Mouse (Mus musculus) kidney, embryonic 14.5 days (tissue): ENCODE results near the gene Mn1. TPM values are rescaled to one million over a fixed set of nuclear protein-coding genes. Genes with fewer than 3 reads are reported as not detected.

Source experiments
- ATAC-seq: fragments of 200-750 bp; cut with Nextera tagmentation; 2 replicates; pipeline ENCODE4 v1.8.0; 2017; ENCODE audit warnings: moderate number of reproducible peaks, mild to moderate bottlenecking, moderate TSS enrichment, moderate library complexity; ENCODE audit not compliant: low FRiP score, low TSS enrichment
- H3K27ac ChIP-seq: fragments of 300-500 bp; sonication (generic); 2 replicates; pipeline ENCODE4 v1.5.1; 2014; ENCODE audit warnings: low read depth, mild to moderate bottlenecking, low read length, moderate library complexity, mixed read lengths
- H3K27me3 ChIP-seq: fragments of 300-500 bp; sonication (generic); 2 replicates; pipeline ENCODE4 v1.6.1; 2014; ENCODE audit warnings: mild to moderate bottlenecking, low read length; ENCODE audit not compliant: control insufficient read depth, insufficient read depth
- H3K36me3 ChIP-seq: fragments of 300-500 bp; sonication (generic); 2 replicates; pipeline ENCODE4 v1.6.1; 2014; ENCODE audit warnings: low read length, mixed read lengths; ENCODE audit not compliant: control insufficient read depth, insufficient read depth
- H3K4me1 ChIP-seq: fragments of 300-500 bp; sonication (generic); 2 replicates; pipeline ENCODE4 v1.6.1; 2014; ENCODE audit warnings: low read length, mixed read lengths; ENCODE audit not compliant: control insufficient read depth, insufficient read depth
- H3K4me2 ChIP-seq: fragments of 300-500 bp; sonication (generic); replicated peaks from 2 replicates; pipeline ENCODE4 v1.6.1; 2014; ENCODE audit warnings: low read depth, mild to moderate bottlenecking, low read length
- H3K4me3 ChIP-seq: fragments of 300-500 bp; sonication (generic); 2 replicates; pipeline ENCODE4 v1.5.1; 2014; ENCODE audit warnings: mild to moderate bottlenecking, low read length
- H3K9ac ChIP-seq: fragments of 300-500 bp; sonication (generic); 2 replicates; pipeline ENCODE4 v1.6.1; 2014; ENCODE audit warnings: low read depth, mild to moderate bottlenecking, low read length, moderate library complexity
- H3K9me3 ChIP-seq: fragments of 300-500 bp; sonication (generic); 2 replicates; pipeline ENCODE4 v1.6.1; 2016; ENCODE audit warnings: low read length; ENCODE audit not compliant: control insufficient read depth
- WGBS: fragments of 180-500 bp; shearing (Covaris S2); extraction: QIAGEN DNeasy Blood & Tissue Kit; methylation state at CpG from one replicate; pipeline ENCODE4 v1.1.7; 2014; 5-methylcytosine and 5-hydroxymethylcytosine counted together
- polyA plus RNA-seq: library from polyadenylated mRNA; unstranded; fragments of >200 nt; fragmentation: Nextera tagmentation; extraction: Ambion mirVana; gene quantifications from 2 replicates; pipeline ENCODE4 v1.2.1, GENCODE M21; 2014

Gene Mn1
- polyA plus RNA-seq, 1 experiment from 2014 or later: 6.9 TPM

DNA sequence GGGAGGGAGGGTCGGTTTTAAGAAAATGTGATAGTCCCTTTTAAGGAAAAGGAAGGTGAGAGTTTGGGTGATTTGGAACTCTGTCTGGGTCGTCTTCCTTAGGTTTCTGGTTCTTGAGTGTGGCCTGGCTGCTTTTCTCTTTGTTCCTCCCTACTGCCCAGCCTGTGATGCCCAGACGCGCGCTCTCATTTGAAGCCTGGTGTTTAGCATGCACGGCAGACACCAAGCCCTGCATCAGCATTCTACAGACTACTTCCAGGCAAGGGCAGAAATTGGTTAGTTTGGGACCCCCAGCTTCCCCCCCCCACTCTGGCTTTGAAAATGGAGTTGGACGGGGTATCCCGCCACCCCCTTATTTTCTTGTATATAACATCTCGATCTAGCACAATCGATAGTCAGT is 5.8 kb downstream of the Mn1 start:
- ATAC-seq: no peak
- H3K4me2 ChIP-seq: peak overlapping the region; percentile 12; the same call in 1 of the 2 replicates
- no peak overlapping the region for H3K4me3 ChIP-seq
- no peak overlapping the region for H3K9ac ChIP-seq
- no peak overlapping the region for H3K27ac ChIP-seq
- WGBS: 82% methylated on average over 10 of the region's 10 CpGs
- H3K4me1 ChIP-seq: peaks cover 47% of the 10 kb centered on the region
- H3K36me3 ChIP-seq: peaks cover 11% of the 10 kb centered on the region; the same call in 1 of the 2 replicates
- H3K9me3 ChIP-seq: no peaks in the 10 kb centered on the region
- peaks cover 57% of the 10 kb centered on the region for H3K27me3 ChIP-seq

DNA sequence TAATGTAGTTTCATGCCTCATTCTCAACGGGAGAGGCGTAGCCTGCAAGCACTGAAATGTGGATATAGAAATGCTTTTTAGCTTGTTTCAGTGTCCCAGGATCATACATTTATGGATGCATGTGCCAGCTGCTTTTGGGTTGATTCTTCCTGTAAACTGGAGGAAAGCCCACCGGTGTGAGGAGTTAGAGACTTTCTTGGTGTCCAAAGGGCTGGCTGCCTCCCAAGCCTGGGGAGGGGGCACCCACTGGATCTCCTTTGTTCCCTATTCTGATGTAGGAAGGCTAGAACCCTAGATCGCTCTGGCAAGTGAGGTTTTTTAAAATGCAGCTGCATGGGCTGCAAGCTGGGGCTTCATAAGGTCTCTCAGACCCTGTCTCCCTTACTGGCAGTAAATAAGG is 6.5 kb downstream of the Mn1 start:
- peaks cover 48% of the 10 kb centered on the region for H3K4me1 ChIP-seq
- peaks cover 56% of the 10 kb centered on the region for H3K27me3 ChIP-seq
- H3K36me3 ChIP-seq: peaks cover 11% of the 10 kb centered on the region; the same call in 1 of the 2 replicates
- 0 out of 2 replicates have a peak overlapping the region, but pooled peaks have one; percentile 31 for H3K9ac ChIP-seq
- H3K9me3 ChIP-seq: no peaks in the 10 kb centered on the region
- ATAC-seq: no peak
- H3K4me3 ChIP-seq: peak overlapping the region; percentile 9; the same call in 1 of the 2 replicates
- no peak overlapping the region for H3K27ac ChIP-seq
- peak overlapping the region; percentile 27; the same call in 1 of the 2 replicates for H3K4me2 ChIP-seq
- WGBS: 67% methylated on average over 4 of the region's 4 CpGs

DNA sequence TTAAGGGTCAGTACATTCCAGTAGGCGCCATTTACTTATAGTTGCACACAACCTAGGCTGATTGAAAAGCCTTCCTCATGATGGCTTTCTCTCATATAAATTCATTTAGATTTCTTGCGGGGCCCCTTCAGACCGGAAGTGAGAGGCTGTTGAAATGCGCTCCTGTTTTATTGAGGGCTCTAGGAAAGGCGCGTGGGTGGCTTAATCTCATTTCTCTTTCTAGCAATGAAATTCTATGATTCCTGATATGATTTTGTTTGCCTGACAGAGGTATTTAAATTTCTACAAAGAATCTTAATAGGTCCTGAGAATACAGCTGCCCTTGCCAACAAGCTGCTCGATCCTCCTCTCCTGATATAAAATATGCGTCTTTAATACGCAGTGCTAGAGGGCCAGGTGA is 8.7 kb downstream of the Mn1 start:
- Histone ChIP-seq H3K27me3 (peaks cover 34% of the 10 kb centered on the region), H3K9ac (no peak overlapping the region), H3K9me3 (no peaks in the 10 kb centered on the region), H3K4me1 (peaks cover 28% of the 10 kb centered on the region), H3K4me2 (no peak overlapping the region), H3K36me3 (peaks cover 10% of the 10 kb centered on the region; the same call in 1 of the 2 replicates), H3K27ac (no peak overlapping the region), H3K4me3 (no peak overlapping the region)
- WGBS: 89% methylated on average over 9 of the region's 9 CpGs
- no peak for ATAC-seq

GRCm38 (mm10) chr5:111426249-111426648 is 9.1 kb downstream of the Mn1 start:
- H3K9ac ChIP-seq: no peak overlapping the region
- no peak overlapping the region for H3K4me2 ChIP-seq
- peaks cover 30% of the 10 kb centered on the region for H3K27me3 ChIP-seq
- no peaks in the 10 kb centered on the region for H3K9me3 ChIP-seq
- WGBS: 78% methylated on average over 5 of the region's 5 CpGs
- ATAC-seq: no peak
- no peak overlapping the region for H3K4me3 ChIP-seq
- H3K4me1 ChIP-seq: peaks cover 30% of the 10 kb centered on the region
- peaks cover 6% of the 10 kb centered on the region; the same call in 1 of the 2 replicates for H3K36me3 ChIP-seq
- H3K27ac ChIP-seq: no peak overlapping the region

- H3K9me3 ChIP-seq: no peaks in the 10 kb centered on the region
- H3K4me3 ChIP-seq: no peak overlapping the region
- WGBS: 87% methylated on average over 6 of the region's 6 CpGs
- no peaks in the 10 kb centered on the region; the same call in 1 of the 2 replicates for H3K36me3 ChIP-seq
- H3K4me2 ChIP-seq: no peak overlapping the region
- no peak for ATAC-seq
- peaks cover 27% of the 10 kb centered on the region for H3K27me3 ChIP-seq
- H3K9ac ChIP-seq: no peak overlapping the region
- peaks cover 37% of the 10 kb centered on the region for H3K4me1 ChIP-seq
- H3K27ac ChIP-seq: no peak overlapping the region
These were observed 11.7 kb downstream of the Mn1 start for GRCm38 (mm10) chr5:111428882-111429281.

DNA sequence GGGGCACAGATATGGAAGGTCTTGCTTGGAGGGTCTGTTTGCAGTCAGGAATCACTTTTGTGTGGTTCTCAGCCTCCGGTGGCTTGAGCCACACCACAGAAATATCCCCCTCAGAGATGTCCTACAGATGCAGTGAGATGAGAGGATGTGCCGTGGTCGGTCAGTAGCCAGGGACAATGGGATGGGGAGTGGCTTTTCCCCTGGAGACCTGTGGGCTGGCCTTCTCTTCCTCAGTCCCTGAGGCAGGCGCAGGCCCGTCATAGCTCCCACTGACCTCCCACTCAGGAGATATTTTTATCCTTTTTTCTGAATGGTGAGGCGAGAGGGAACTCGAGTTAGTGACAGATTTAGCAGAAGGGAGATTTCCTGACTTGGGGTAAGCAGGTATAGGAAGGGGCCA is 12.6 kb downstream of the Mn1 start:
- H3K36me3 ChIP-seq: no peaks in the 10 kb centered on the region; the same call in 1 of the 2 replicates
- no peak overlapping the region for H3K4me3 ChIP-seq
- H3K27ac ChIP-seq: no peak overlapping the region
- H3K9me3 ChIP-seq: no peaks in the 10 kb centered on the region
- WGBS: 65% methylated on average over 7 of the region's 7 CpGs
- no peak overlapping the region for H3K4me2 ChIP-seq
- peaks cover 38% of the 10 kb centered on the region for H3K4me1 ChIP-seq
- H3K9ac ChIP-seq: no peak overlapping the region
- H3K27me3 ChIP-seq: peaks cover 26% of the 10 kb centered on the region
- no peak for ATAC-seq

DNA sequence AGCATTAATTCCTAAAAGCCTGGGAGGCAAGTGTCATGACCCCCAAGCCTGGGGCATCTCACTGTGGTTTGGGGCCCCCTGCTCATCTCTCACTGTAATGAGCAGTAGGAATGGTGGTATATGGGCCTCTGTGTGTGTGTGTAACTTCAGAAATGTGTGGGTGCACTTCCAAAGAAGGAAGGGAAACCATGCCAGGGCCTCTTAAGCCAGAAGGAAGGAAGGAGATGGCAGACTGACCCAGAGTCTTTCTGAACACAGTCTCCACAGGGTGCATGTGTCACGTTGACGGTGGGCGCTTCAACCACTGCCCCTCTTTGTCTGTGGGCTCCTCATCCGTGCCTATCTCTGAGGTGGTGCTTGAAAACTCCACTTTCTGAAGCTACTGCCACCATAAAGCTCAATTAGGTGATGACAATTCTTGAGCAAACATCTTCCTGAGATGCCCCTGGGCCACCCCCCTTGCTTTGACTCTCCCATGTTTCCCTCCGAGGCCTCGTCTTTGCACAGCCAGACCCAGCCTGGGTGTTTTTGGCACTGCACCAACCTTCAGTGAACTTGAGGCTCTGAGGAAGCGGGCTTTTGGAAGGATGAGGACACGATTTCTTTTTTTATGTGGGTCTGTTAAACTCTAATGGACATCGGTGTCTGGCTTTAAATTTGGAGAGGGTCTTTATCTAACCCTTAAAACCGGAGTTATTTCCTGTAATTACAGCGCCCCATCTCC is 14.0 kb downstream of the Mn1 start:
- H3K9ac ChIP-seq: no peak overlapping the region
- no peak for ATAC-seq
- H3K27me3 ChIP-seq: peaks cover 22% of the 10 kb centered on the region
- peaks cover 35% of the 10 kb centered on the region for H3K4me1 ChIP-seq
- H3K4me2 ChIP-seq: no peak overlapping the region
- no peaks in the 10 kb centered on the region for H3K9me3 ChIP-seq
- 63% methylated on average over 11 of the region's 11 CpGs for WGBS
- no peak overlapping the region for H3K4me3 ChIP-seq
- no peaks in the 10 kb centered on the region; the same call in 1 of the 2 replicates for H3K36me3 ChIP-seq
- no peak overlapping the region for H3K27ac ChIP-seq

DNA sequence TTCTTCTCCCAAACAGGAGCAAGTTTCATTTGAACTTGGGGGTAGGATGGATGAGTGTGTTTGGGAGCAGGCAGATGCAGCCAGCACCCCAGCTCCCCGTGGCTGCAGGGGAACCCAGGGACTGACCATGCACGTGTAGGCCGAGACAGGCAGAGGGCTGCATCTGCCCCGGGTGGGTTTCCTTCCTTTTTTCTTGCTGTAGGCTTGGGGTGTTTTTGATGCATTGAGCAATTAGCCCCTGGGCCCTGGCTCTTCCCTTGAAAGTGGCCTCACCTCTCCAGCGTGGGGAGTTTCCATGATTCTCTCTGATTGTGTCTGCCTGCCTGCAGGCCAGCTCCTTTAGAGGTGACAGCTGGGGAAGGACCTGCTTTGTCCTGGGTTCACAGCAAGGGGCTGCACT is 15.7 kb downstream of the Mn1 start:
- no peak overlapping the region for H3K4me2 ChIP-seq
- no peaks in the 10 kb centered on the region for H3K36me3 ChIP-seq
- no peak overlapping the region for H3K27ac ChIP-seq
- WGBS: 51% methylated on average over 5 of the region's 5 CpGs
- ATAC-seq: no peak
- H3K27me3 ChIP-seq: peaks cover 10% of the 10 kb centered on the region
- peaks cover 35% of the 10 kb centered on the region for H3K4me1 ChIP-seq
- H3K4me3 ChIP-seq: no peak overlapping the region
- no peak overlapping the region for H3K9ac ChIP-seq
- no peaks in the 10 kb centered on the region for H3K9me3 ChIP-seq

DNA sequence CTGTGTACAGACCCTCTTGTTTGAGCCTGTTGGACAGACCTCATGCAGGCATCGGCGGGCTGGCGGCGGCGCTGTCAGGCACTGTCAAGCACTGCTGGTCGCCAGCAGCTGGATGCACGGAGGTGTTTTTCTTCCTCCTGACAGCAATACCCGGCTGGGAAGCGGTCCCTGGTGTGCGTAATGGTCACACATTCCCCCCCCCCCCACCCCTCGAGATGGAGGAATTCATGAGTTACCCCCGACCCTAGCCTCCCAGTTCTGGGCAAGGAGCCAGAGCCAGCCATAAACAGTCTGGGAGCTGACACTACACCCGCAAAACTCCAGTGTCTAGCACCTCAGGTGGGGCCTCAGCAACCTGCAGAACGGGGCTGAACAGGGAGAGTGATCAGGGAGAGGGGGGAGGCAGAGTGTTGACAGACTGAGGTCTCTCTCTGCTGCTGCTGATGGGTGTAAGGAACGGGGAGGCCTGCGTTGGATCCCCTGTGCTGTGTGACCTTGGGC is 17.2 kb downstream of the Mn1 start:
- ATAC-seq: peak; percentile 65
- Histone ChIP-seq H3K9ac (no peak overlapping the region), H3K27ac (no peak overlapping the region), H3K4me3 (no peak overlapping the region), H3K36me3 (no peaks in the 10 kb centered on the region), H3K4me1 (peaks cover 31% of the 10 kb centered on the region), H3K4me2 (no peak overlapping the region), H3K9me3 (no peaks in the 10 kb centered on the region), H3K27me3 (peaks cover 10% of the 10 kb centered on the region)
- WGBS: 15% methylated on average over 14 of the region's 16 CpGs
